Mouse (Mus musculus) megakaryocyte-erythroid progenitor cell, adult 5-6 weeks (primary cell): ENCODE data around the gene Ccdc50. TPM values are rescaled to one million over a fixed set of nuclear protein-coding genes. Genes with fewer than 3 reads are reported as not detected.
A peak's percentile ranks its signal among the peaks of the same experiment; 100 is the strongest.

ENCODE experiments used
- ATAC-seq: replicated peaks from 2 replicates; pipeline ENCODE4 v1.8.0; 2016; ENCODE audit warnings: mild to moderate bottlenecking, inconsistent platforms; ENCODE audit not compliant: severe bottlenecking, poor library complexity, low FRiP score, low TSS enrichment
- total RNA-seq, 2 experiments: library from RNA; stranded (forward) in 1 of 2; stranded (reverse) in 1 of 2; fragments of 200-1000, 215-1000 nt in 1 of 2; fragments of >200 nt in 1 of 2; fragmentation: Nextera tagmentation in 1 of 2; gene quantifications; 2 replicates each; pipeline ENCODE4 v1.2.3; 2014 to 2017

Ccdc50 gene
- total RNA-seq, 2 experiments from 2014 or later = 26.9 to 41.5 TPM

DNA sequence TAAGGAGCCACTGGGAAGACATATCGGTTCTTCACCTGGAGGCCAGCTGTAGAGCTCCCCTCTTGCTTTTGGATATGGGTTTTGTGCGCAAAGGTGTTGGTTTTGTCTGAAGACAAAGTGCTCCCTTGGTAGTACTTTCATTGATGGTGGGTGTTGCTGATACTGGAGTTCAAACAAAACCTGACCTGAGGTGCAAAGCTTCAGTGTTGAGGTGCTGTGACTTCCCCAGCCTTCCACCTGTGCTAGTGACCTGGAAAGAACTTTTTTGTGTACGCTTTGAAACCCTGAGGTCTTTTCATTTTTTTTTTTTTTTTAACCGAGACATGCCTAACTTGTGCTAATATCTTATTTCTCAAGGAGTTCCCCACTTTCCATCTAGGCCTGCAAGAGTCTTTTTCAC lies 1.6 kb downstream of the Ccdc50 start:
- no peak for ATAC-seq

DNA sequence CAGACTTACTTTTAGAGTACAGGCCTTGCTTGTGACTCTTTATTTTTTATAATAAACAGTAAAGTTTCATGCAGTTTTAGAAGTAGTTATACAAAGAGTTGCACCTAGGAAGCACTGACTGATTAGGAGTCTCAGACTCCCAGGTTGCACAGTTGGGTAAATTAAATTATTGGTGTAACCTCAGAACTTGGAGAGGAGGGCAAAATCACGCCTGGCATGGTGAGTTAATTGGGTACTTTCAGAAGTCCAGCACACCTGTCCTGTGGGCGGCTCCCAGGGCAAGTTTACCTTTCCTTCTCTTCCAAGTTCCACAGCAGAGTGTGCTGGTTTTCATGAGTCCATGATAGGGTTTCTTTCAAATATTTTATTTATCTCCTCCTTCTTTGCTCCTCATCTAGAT lies 3.2 kb downstream of the Ccdc50 start:
- no peak for ATAC-seq

DNA sequence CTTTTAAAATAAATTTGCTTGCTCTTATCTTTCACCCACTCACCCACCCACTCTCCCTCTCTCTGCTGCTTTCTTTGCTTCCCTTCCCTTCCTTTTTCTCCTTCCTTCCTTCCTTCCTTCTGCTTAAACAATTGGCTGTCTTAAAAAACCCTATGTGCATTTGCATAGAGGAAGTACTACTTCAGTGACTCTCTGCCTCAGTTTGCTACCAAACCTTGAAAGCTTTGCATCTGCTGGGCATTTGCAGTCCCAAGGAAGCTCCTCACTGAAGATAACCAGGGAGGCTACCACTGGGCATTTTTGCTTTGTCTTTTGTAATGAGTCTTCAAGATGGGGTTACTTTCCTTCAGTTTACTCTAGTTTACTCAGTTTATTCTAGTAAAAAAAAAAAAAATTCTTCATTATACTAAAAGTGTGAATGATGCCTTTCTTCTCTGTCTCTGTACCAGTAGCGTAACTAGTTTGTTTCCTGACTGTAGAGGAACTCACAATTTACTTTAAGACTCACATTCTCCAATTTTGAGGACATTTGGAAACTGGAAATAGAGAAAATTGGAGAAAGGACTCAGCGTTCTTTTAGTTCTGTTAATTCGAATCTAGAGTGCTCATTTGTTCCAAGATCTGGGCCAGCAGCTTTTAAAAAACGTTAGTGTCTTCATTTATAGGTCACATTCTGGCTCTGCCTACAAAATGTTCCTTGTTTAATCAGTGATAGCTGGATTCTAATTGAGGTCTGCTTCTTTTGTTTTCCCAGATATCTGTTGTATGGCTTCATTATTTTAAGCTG lies 6.8 kb downstream of the Ccdc50 start:
- no peak for ATAC-seq

DNA sequence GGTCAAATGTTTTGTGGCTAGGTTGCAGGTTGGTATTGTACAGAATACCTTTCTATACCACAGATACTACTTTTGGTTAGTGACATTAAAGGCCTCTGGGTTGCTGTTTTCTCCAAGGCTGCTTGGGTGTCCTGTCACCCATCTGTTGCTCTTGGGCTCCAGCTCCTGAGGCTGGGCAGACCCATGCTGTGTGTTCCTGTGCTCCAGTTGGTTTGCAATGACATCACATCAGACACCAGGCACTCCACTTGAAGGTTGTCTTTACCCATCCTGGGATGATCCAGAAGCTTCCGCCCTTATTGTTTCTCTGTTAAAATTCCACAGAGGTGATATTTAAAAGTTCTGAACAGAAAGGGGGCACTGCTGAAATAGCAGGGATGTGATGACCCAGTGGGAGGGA lies 8.3 kb downstream of the Ccdc50 start:
- no peak for ATAC-seq

DNA sequence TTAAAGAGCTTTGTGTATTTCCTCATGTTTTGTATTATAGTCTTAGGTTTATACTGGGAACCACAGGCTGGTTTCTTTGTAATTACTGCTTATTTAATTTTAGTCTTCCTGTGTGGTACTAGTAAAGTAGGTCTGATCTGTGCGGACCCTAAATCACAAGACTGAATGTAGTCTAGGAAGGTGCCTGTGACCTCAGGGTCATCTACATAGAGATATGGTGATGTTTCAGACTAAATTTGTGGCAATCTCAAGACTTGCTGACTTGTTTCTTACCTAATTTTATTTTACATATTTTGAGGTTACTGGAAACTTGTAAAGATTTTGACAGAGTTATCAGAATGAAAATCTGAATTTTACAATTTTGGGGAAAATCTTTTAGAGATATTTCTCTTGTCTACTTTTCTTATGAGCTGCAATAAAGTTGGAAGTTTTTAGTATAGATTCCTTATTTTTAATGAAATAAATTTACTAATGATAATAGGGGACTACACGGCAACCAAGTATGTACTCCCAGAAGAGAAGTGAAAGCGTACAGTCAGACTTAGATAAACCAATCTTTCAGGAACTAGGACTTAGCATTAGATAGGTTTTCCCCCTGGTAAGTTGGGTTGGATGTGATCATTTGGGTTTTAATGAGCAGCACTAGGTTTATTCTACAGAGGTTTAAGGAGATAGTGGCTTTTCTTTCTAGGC lies 10.5 kb downstream of the Ccdc50 start:
- ATAC-seq = no peak

DNA sequence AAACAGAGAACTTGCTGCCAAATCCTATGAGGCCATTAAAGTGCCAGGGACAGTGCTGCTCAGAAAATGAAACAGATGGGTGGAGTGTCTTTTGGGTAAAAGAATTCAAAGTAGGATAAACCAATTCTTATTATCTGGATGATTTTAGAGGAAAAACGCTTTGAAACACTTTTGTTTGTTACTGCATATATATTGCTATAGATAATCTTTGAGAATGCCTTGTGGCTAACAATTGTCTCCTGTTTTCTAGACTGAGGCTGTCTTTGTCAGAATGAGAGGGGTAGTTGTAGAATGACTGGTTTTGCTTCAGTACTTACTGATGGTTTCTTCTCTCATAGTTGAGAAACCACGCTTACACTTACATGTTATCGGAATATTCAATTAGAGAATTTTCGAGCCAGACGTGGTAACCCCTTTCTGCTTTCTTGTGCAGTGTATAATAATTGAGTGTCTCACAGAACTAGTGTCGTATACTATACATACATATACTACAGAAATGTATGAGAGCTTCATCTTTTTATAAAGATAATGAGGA lies 11.1 kb downstream of the Ccdc50 start:
- no peak for ATAC-seq

DNA sequence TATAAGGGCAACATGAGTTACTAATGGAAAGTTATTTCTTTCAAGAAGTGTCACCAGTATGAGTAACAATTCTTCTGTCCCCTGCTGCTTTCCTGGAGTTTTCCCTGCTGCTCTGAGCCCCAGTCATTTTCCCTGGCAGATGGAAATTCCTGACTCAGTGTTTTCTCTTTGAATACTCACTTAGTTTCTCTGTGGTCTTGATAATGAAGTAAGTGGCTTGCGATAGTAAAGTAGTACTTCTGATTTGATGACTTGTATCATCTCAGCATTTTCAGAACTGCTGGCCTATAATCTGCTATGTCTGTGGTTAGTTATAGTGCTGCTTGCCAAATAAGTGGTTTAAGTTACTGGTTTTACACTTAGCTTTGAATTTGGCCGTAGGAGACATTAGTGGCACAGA lies 12.9 kb downstream of the Ccdc50 start:
- ATAC-seq = peak; percentile 57; the same call in 1 of the 2 replicates

DNA sequence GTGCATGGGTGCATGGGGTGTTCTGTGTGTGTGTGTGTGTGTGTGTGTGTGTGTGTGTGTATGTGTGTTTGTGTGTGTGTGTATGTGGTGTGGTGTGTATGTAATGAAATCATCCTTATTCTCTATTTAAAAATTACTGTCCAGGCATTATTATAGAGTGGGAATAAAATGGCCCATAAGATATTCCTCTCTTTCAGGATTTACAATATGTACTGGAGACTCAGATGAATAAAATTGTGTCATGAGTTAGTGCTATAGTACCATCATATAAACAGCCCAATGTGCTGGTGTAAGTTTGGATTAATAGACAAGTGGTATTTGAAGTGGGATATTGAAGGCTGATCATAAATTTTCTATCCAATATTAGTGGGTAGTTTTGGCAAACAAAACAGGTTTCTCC lies 15.4 kb downstream of the Ccdc50 start:
- ATAC-seq = no peak

DNA sequence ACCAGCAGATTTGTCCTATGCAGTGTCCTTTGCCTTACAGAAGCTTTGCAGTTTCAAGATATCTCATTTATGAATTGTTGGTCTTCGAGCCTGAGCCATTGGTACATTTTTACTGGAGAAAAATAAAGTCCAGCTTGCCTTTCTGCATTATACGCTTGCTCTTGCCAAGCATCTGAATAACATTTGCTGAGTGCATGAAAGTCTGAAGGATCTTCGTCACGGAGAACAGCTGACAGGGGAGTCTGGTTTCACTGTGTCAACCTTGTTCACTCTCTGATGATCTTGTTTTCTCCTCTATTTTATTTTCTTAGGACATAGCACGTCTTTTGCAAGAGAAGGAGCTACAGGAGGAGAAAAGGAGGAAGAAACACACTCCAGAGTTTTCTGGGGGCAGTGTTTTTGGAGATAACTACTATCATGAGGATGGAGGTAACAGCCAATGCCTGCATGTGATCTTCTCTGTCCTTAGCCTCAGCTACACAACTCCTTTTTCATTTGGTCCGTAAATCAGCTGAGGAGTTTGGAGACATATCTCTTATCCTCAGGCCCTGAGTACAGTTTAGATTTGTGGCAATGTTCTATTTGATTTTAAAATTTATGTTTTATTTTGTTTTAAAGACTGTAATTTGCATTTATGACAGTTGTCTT lies 28.4 kb downstream of the Ccdc50 start:
- no peak; the same call in 1 of the 2 replicates for ATAC-seq

DNA sequence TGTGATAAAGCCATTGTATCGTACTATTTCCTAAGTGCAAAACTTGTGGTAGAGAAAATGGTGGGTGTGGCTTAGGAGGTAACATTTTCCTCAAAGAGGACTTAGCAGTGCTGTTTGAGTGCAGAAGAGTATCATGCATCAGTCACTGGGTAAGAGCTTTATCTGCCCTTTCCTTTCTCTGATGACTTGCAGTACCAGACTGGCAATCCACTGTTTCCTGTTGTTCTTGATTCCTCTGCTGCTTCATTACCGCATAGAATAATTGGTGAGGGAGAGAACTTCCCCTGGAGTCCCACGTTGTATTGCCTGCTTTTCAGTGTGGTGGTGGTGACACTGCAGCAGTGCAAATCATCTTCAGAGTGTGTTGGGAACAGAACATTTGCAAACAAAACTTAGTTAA lies 29.0 kb downstream of the Ccdc50 start:
- ATAC-seq = peak; percentile 82

DNA sequence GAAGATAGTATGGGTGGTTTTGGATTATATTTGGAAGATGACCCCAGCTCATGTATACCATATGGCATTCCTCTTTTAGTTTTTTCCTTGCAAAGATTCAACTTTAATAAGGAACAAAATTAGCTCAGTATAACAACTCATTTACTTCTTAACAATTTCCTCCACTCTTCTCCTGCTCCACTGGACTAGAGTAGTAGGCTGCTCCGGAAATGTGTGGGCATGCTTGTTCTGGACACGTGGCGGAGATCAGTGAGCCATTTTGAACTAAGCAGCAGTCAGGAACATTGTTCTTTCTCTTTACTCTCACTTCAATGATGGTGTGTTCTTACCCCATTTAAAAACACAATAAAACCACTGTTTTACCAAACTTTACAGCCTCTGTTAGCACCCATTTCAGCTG lies 32.3 kb downstream of the Ccdc50 start:
- ATAC-seq = no peak

DNA sequence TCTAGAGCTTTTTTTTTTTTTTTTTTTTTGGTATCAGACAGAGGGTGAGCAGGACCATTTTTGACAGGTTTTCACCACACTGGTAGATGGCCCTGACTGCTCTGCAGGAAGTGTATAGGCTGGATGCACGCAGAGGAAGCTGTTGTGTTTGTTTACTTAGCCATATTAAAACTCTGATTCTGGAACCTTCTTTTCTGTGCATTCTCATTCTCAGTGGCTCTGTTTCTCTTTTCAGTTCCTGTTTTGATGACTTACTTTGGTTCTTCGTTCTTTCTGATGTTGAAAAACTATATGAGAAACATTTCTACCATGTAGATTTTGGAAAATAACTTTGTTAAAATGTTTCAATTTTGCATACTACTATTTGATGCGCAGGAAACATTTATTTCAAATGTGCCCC lies 46.4 kb downstream of the Ccdc50 start:
- ATAC-seq = no peak

DNA sequence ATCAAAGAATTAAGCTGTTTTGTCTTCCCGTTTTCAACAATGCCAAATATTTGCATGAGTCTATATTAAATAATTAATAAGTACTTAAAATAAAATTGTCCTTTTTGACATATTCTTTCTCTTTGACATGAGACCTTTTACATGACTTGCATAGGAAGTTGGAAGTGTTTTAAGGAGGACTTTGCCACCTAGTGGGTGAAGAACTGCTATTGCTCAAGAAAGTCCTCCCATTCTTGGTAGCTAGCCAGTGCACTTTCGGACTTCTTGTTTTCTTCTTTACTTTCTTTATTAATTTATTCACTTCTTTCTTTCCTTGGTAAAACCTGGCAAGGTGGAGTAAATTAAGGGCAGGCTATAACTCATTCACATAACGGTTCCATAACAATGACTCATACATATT lies 55.3 kb downstream of the Ccdc50 start:
- no peak for ATAC-seq

DNA sequence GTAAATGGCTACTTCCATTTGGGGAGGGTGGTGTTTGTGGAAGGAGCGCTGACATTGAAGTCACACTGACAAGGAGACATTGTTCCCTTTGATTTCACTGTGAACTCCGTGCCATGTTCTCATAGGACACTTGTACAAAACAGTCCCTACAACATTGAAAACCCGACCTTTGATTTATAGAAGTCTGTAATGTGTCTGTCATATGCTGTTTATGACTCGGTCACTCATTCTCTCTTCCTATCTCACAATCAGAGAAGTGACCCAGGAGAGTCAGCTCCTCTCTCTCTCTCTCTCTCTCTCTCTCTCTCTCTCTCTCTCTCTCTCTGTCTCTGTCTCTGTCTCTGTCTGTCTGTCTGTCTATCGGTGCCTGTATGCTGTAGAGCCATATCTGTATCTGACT lies 60.7 kb downstream of the Ccdc50 start:
- no peak for ATAC-seq

DNA sequence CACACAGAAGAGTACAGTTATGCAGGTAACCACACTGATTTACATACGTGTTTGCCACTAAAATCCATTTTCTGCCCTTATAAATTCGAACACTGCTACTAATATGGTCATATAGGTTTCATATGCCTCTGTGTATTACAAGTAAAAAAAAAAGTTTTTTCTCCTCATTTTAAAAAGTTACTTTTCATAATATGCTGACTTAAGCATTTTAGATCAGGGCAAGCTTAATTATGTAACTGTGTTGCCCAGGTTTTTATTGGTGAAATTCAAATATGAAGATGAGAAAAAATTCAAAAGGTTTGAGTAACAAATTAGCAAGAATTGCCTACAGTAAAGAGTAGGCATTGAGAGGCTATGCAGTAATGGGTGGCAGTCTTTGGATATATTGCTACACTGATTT lies 62.0 kb downstream of the Ccdc50 start:
- ATAC-seq = no peak

DNA sequence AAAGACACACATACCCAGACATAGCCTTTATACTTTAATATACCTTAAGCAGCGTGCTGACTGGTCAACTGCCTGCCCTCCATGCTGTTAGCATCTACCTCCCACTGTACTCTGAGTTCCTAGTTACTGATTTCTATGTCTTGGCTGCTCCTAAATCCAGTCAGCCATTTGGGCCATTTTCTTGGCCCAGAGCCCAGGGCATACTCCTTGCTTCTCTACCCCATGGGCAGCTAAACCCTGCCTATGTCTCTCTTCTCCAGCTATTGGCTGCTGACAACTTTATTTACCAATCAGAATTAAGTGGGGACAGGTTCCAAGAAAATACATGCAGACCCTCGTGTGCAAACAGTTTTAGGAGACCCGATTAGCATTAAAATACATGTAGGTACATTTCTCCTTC lies 64.7 kb downstream of the Ccdc50 start:
- no peak for ATAC-seq

DNA sequence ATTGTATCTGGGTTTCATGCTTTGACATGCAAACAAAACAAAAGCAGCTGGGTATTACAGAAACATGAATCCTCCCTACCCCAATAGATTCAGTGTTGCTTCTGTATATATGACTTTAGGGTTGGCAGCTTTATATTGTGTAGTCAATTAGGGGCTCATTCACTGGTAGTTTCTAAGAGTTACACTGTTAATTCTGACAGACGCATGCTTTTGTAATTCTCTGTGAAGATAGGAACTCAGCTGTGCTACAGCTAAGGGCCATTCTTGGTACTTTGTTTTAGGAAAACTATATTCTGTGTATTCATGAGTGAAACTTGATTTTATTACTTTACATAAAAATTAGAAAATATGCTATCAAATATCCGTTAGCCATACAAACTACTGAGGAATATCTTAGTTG lies 65.2 kb downstream of the Ccdc50 start:
- no peak for ATAC-seq

DNA sequence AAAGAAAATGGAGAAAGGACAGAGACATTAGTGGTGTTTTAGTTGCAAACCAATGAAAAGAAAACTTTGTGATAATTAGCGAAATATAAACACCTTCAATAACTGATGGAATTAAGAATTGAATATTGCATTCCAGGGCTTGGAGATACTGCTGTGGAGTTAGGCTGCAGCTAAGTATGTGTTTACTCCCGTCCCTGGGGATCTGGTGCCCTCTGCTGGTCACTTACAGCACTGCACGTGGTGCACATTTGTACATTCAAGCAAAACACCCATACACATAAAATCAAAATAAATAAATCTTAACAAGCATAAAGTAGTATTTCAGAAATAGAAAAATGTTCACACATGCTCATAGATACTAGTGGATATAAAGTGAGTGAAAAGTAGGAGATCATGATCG lies 68.6 kb downstream of the Ccdc50 start:
- ATAC-seq = peak; percentile 85

DNA sequence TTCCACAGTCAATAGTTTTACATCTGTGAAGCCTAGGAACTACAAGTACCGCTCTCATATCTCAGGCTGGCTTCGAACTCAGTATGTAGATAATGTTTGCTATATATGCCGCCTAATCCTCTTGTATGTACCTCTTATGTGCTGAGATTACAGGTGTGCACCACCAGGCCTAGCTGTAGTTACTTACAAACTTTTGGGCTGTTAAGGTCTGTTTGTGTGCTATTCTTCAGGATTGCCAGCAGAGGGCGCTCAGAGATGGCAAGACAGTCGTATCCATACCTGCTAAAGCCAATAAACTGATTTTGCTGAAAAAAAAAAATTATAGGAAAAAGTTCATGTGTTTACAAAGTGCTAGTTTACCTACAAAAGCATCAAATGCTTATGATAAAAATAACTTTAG lies 80.1 kb downstream of the Ccdc50 start:
- ATAC-seq = peak; percentile 71

DNA sequence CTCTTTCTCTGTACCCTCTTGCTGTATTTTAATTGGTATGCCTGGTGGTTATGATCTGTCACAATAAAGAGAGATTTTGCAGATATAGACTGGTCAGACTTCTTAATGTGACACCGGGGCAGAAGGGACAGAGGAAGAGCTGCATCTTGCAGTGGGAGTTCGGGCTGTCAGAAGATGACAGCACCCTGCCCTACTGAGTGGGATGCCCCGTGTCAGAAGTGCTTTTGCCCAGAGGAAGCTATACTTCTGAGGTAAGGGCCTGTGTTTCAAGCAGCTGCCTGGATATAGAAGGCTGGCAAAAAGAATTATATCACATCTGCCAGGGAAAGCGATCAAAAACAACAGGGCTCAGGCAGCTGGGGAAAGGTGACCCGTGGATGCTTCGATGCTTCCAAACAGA lies 82.7 kb downstream of the Ccdc50 start:
- no peak for ATAC-seq
